In the genomic region with DNA sequence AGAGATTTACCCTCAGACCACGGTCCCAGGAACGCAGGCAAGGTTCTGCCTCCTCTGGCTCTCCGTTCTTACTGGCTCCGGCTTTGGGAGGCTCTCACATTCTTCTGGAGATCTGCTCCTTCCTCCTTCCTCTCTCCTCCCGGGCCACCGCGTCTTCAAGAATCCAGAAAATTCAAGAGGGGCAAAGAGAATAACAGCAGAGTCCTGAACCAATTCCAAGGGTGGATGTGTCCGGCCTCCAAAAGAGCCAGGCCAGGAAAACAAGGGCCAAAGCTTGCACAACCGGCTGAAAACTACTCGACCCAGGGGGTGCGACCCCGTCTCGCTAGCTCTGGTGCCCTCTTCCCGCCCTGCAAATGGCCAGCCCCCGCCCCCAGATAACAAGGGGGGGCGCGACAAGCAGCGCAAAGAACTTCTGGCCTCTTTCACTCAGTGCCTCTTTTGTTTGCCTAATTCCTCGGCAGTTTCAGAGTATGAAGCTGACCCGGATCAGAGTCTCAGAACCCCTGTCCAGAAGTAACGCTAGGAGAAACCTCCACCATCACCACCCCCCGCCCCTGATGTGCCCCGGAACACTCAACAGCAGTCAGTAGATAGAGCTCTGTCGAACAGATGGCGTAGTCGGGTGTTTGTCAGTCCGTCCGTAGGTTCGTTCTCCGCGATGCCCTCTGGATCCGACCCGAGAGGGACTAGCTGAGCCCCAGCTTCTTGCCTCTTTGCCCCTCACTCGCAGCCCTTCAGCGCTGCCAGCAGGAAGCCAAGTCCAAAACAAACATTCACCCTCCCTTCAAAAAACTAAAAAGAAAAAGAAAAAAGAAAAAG, we compare ENCODE assay signal across 8 mouse cellular contexts. TPM values are rescaled to one million over a fixed set of nuclear protein-coding genes. Genes with fewer than 3 reads are reported as not detected.
DNase-seq lines count a peak whose midpoint lies in the region; ATAC-seq and TF ChIP-seq lines count a peak whose summit lies in the region.

No protein-coding gene starts in this region.

- peak overlapping the region; percentile 71 for H3K9ac ChIP-seq in intestine, embryonic 14.5 days (ENCODE audit: low read length)
- H3K9ac ChIP-seq in liver, embryonic 15.5 days: peak overlapping the region; percentile 66
- H3K9ac ChIP-seq in neural tube, embryonic 12.5 days: peak overlapping the region; percentile 59

- H3K9me3 ChIP-seq in E14TG2a.4 (ENCODE audit: low read length): no peaks in the 10 kb centered on the region
- H3K9me3 ChIP-seq in intestine, embryonic 14.5 days (ENCODE audit: control insufficient read depth, low read length): no peaks in the 10 kb centered on the region
- H3K9me3 ChIP-seq in liver, embryonic 15.5 days (replicated peaks): no peaks in the 10 kb centered on the region
- no peaks in the 10 kb centered on the region for H3K9me3 ChIP-seq in neural tube, embryonic 12.5 days

- H3K4me1 ChIP-seq in E14TG2a.4 (replicated peaks; ENCODE audit: low read depth, low read length): peaks cover 49% of the 10 kb centered on the region
- H3K4me1 ChIP-seq in intestine, embryonic 14.5 days (replicated peaks; ENCODE audit: control insufficient read depth, insufficient read depth, low read length): peaks cover 39% of the 10 kb centered on the region
- H3K4me1 ChIP-seq in liver, embryonic 15.5 days (replicated peaks): peaks cover 45% of the 10 kb centered on the region
- H3K4me1 ChIP-seq in neural tube, embryonic 12.5 days: peaks cover 44% of the 10 kb centered on the region

- WGBS in intestine, embryonic 14.5 days: under 1% methylated on average over 35 of the region's 35 CpGs
- 3% methylated on average over 35 of the region's 35 CpGs for WGBS in liver, embryonic 15.5 days (ENCODE audit: insufficient replicate concordance)
- WGBS in neural tube, embryonic 12.5 days: under 1% methylated on average over 35 of the region's 35 CpGs

- ATAC-seq in intestine, embryonic 14.5 days (replicated peaks; ENCODE audit: low FRiP score, low TSS enrichment, low read depth): peak; percentile 47; the same call in 1 of the 2 replicates
- ATAC-seq in liver, embryonic 15.5 days (ENCODE audit: insufficient read depth): no peak
- ATAC-seq in neural tube, embryonic 12.5 days (ENCODE audit: low FRiP score, low read depth): peak; percentile 35

- H3K36me3 ChIP-seq in E14TG2a.4 (ENCODE audit: insufficient read depth, low read length): no peaks in the 10 kb centered on the region
- peaks cover 4% of the 10 kb centered on the region; the same call in 1 of the 2 replicates for H3K36me3 ChIP-seq in intestine, embryonic 14.5 days (ENCODE audit: control insufficient read depth, insufficient read depth, low read length)
- no peaks in the 10 kb centered on the region for H3K36me3 ChIP-seq in liver, embryonic 15.5 days (replicated peaks)
- no peaks in the 10 kb centered on the region; the same call in 1 of the 2 replicates for H3K36me3 ChIP-seq in neural tube, embryonic 12.5 days

- peaks cover 90% of the 10 kb centered on the region for H3K27me3 ChIP-seq in E14TG2a.4 (ENCODE audit: insufficient read depth, low read length)
- H3K27me3 ChIP-seq in intestine, embryonic 14.5 days (replicated peaks; ENCODE audit: control insufficient read depth, insufficient read depth, low read length): no peaks in the 10 kb centered on the region
- peaks cover 54% of the 10 kb centered on the region for H3K27me3 ChIP-seq in liver, embryonic 15.5 days
- H3K27me3 ChIP-seq in neural tube, embryonic 12.5 days (replicated peaks): peaks cover 3% of the 10 kb centered on the region; the same call in 1 of the 2 replicates

- no peak for TF ChIP-seq CTCF in E14TG2a.4 (conservative IDR thresholded peaks at IDR 0.05; ENCODE audit: low read length)

- peak overlapping the region; percentile 84 for H3K4me3 ChIP-seq in E14TG2a.4 (replicated peaks; ENCODE audit: low read length)
- H3K4me3 ChIP-seq in intestine, embryonic 14.5 days (ENCODE audit: low read depth, low read length): peak overlapping the region; percentile 61
- peak overlapping the region; percentile 67 for H3K4me3 ChIP-seq in liver, embryonic 15.5 days (replicated peaks)
- peak overlapping the region; percentile 65 for H3K4me3 ChIP-seq in neural tube, embryonic 12.5 days

- peak overlapping the region; percentile 94 for H3K27ac ChIP-seq in intestine, embryonic 14.5 days (ENCODE audit: low read depth)
- peak overlapping the region; percentile 73 for H3K27ac ChIP-seq in liver, embryonic 15.5 days (replicated peaks)
- H3K27ac ChIP-seq in neural tube, embryonic 12.5 days: no peak overlapping the region

- peak; percentile 27 for DNase-seq in adrenal gland, postnatal 25 days
- peak; percentile 31 for DNase-seq in gastrocnemius, postnatal 10 days
- DNase-seq in intestine, embryonic 14.5 days (ENCODE audit: low spot score): peak; percentile 76
- no peak for DNase-seq in right cerebral cortex, adult 18-20 months
- DNase-seq in spleen, postnatal 4 days (ENCODE audit: low spot score in 2 of 2): no peak

- H3K4me2 ChIP-seq in intestine, embryonic 14.5 days (ENCODE audit: low read length): peak overlapping the region; percentile 74
- peak overlapping the region; percentile 87 for H3K4me2 ChIP-seq in liver, embryonic 15.5 days
- H3K4me2 ChIP-seq in neural tube, embryonic 12.5 days (replicated peaks): peak overlapping the region; percentile 70

RNA-seq across cellular contexts. Expression of a gene that starts 0.8 kb away (rescaled TPM):
- total RNA-seq in adrenal gland, postnatal 25 days (2021): 28.6 and 35.1 TPM in 2 replicates
- total RNA-seq in gastrocnemius, postnatal 10 days (2021): 1 to 10 TPM; 7.0 to 9.3 TPM
- polyA plus RNA-seq in intestine, embryonic 14.5 days (2014; fragmentation: Nextera tagmentation; extraction: Ambion mirVana): 5.1 and 5.8 TPM in 2 replicates
- 1.3 and 1.6 TPM in 2 replicates for polyA plus RNA-seq in liver, embryonic 15.5 days (2015; fragmentation: Nextera tagmentation; extraction: Ambion mirVana)
- polyA plus RNA-seq in neural tube, embryonic 12.5 days (2016; fragmentation: Nextera tagmentation; extraction: Ambion mirVana): 5.6 and 6.5 TPM in 2 replicates

RNA-seq across cellular contexts. Expression of a gene that starts 9.9 kb away (rescaled TPM):
- total RNA-seq in adrenal gland, postnatal 25 days (2021): 87.0 and 105 TPM in 2 replicates
- 10 to 100 TPM; 43.0 to 46.6 TPM for total RNA-seq in gastrocnemius, postnatal 10 days (2021)
- polyA plus RNA-seq in intestine, embryonic 14.5 days (2014; fragmentation: Nextera tagmentation; extraction: Ambion mirVana): 79.9 and 82.5 TPM in 2 replicates
- 40.3 and 42.6 TPM in 2 replicates for polyA plus RNA-seq in liver, embryonic 15.5 days (2015; fragmentation: Nextera tagmentation; extraction: Ambion mirVana)
- polyA plus RNA-seq in neural tube, embryonic 12.5 days (2016; fragmentation: Nextera tagmentation; extraction: Ambion mirVana): 67.8 and 71.7 TPM in 2 replicates

RNA-seq across cellular contexts. Expression of a gene that starts 23.3 kb away (rescaled TPM):
- total RNA-seq in adrenal gland, postnatal 25 days (2021): 15.0 and 16.4 TPM in 2 replicates
- 1 to 10 TPM; 6.4 to 6.8 TPM for total RNA-seq in gastrocnemius, postnatal 10 days (2021)
- 14.2 and 16.5 TPM in 2 replicates for polyA plus RNA-seq in intestine, embryonic 14.5 days (2014; fragmentation: Nextera tagmentation; extraction: Ambion mirVana)
- polyA plus RNA-seq in liver, embryonic 15.5 days (2015; fragmentation: Nextera tagmentation; extraction: Ambion mirVana): 8.3 and 8.4 TPM in 2 replicates
- polyA plus RNA-seq in neural tube, embryonic 12.5 days (2016; fragmentation: Nextera tagmentation; extraction: Ambion mirVana): 28.2 and 28.7 TPM in 2 replicates

Comparison
In these comparisons a context has a peak if more than half of its experiments do, and no peak if none do; other contexts are left out.
1. DNase-seq: peak in adrenal gland, postnatal 25 days (single experiment), gastrocnemius, postnatal 10 days (single experiment) and intestine, embryonic 14.5 days (single experiment); none in right cerebral cortex, adult 18-20 months (single experiment) and spleen, postnatal 4 days (0 of 2).
2. Peak in every context shown above with its lines, with median percentiles within 50 percentile points of each other: H3K4me3 ChIP-seq, H3K4me2 ChIP-seq and H3K9ac ChIP-seq.